Mouse (Mus musculus): ENCODE measurements around the gene Slc4a2. TPM values are rescaled to one million over a fixed set of nuclear protein-coding genes. Genes with fewer than 3 reads are reported as not detected.

The Slc4a2 gene
- polyA plus RNA-seq, 1 experiment = 42.9 TPM

DNA sequence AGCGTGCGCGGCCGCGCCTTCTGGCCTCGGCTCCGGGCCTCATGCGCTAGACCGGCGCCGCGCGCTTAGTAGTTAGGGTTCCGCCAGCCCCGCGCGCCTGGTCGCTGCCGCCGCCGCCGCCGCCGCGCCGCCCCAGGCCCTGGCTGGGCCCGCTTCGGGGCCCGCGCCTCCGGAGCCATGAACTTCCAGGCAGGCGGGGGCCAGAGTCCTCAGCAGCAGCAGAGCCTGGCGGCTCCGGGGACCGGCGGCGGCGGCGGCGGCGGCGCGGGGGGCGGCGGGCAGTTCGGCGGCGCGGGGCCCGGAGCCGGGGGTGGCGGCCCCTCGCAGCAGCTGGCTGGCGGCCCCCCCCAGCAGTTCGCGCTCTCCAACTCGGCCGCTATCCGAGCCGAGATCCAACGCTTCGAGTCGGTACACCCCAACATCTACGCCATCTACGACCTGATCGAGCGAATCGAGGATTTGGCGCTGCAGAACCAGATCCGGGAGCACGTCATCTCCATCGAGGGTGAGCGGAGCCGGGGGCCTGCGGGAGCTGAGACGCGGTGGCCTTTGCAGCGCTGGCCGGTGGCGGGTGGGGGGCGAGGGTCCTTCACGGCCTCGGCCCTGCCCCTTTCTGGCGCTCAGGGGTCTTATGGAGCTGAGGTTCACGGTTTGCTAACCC lies 28.5 kb downstream of the Slc4a2 start, which contains the start of gene Agap3:
Gene Agap3 (plus strand): TSS at position 148 of the 661 bp plus-strand sequence.
- Histone ChIP-seq H3K4me3 (replicated peaks; ENCODE audit: control insufficient read depth, low read depth, low read length) (peak within 1 kb of the TSS; percentile 71), H3K4me1 (ENCODE audit: control insufficient read depth, insufficient read depth, low read length) (peaks cover 2% of the 10 kb centered on the region), H3K27ac (ENCODE audit: control insufficient read depth, insufficient read depth, low read depth, low read length, poor library complexity) (peak within 1 kb of the TSS; percentile 89)
- WGBS = under 1% methylated on average over 85 of the region's 85 CpGs
- TF ChIP-seq CTCF (IDR thresholded peaks at IDR 0.05; ENCODE audit: control insufficient read depth, insufficient read depth, low read length) = no peak
- TF ChIP-seq POLR2A (IDR thresholded peaks at IDR 0.05; ENCODE audit: borderline replicate concordance, control insufficient read depth, low read depth, low read length) = no peak

GRCm38 (mm10) chr5:24452691-24453233 lies 29.1 kb downstream of the Slc4a2 start:
- Histone ChIP-seq H3K4me3 (replicated peaks; ENCODE audit: control insufficient read depth, low read depth, low read length) (peak overlapping the region; percentile 71), H3K27ac (ENCODE audit: control insufficient read depth, insufficient read depth, low read depth, low read length, poor library complexity) (no peak overlapping the region), H3K4me1 (ENCODE audit: control insufficient read depth, insufficient read depth, low read length) (peaks cover 2% of the 10 kb centered on the region)
- 2% methylated on average over 29 of the region's 29 CpGs for WGBS
- no peak for TF ChIP-seq CTCF (IDR thresholded peaks at IDR 0.05; ENCODE audit: control insufficient read depth, insufficient read depth, low read length)
- no peak for TF ChIP-seq POLR2A (IDR thresholded peaks at IDR 0.05; ENCODE audit: borderline replicate concordance, control insufficient read depth, low read depth, low read length)

DNA sequence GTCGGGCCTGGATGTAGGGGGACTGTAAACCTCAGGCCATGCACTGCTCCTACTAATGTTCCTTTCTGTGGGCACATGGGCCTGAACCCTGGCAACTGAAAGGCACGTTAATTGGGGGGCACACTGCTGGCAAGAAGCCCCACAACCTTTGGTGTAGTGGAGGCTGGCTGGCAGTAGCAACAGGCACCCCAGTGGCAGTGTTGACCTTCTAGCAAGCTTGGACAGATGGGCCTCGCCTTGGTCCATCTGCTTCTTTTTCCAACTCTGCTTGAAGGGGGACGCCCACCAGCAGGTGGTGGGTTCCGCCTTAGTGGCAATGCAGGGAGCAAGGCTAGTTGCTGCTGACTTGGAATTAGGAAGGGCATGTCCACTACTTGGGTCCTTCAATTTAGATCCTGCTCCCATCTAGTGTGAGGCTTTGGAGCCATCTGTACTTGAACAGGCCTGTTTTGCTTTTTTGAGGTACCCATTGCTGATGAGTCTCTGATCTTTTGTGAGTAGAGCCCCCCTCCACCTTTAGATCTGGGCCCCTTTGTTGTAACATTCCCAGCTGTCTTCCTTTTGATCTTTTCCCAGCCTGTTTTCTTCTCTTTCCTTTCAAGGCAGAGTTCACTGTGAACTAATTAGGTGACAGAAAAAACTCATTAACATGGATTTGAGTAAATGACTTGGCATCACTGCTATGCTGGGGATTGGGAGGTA lies 29.8 kb downstream of the Slc4a2 start:
- WGBS = 48% methylated on average over 5 of the region's 5 CpGs
- peak overlapping the region; percentile 71 for H3K4me3 ChIP-seq (replicated peaks; ENCODE audit: control insufficient read depth, low read depth, low read length)
- peaks cover 2% of the 10 kb centered on the region for H3K4me1 ChIP-seq (ENCODE audit: control insufficient read depth, insufficient read depth, low read length)
- H3K27ac ChIP-seq (ENCODE audit: control insufficient read depth, insufficient read depth, low read depth, low read length, poor library complexity) = no peak overlapping the region
- no peak for TF ChIP-seq POLR2A (IDR thresholded peaks at IDR 0.05; ENCODE audit: borderline replicate concordance, control insufficient read depth, low read depth, low read length)
- TF ChIP-seq CTCF (IDR thresholded peaks at IDR 0.05; ENCODE audit: control insufficient read depth, insufficient read depth, low read length) = no peak

GRCm38 (mm10) chr5:24453985-24454303 lies 30.3 kb downstream of the Slc4a2 start:
- Histone ChIP-seq H3K4me3 (replicated peaks; ENCODE audit: control insufficient read depth, low read depth, low read length) (no peak overlapping the region), H3K27ac (ENCODE audit: control insufficient read depth, insufficient read depth, low read depth, low read length, poor library complexity) (no peak overlapping the region), H3K4me1 (ENCODE audit: control insufficient read depth, insufficient read depth, low read length) (peaks cover 2% of the 10 kb centered on the region)
- TF ChIP-seq CTCF (IDR thresholded peaks at IDR 0.05; ENCODE audit: control insufficient read depth, insufficient read depth, low read length) (no peak), POLR2A (IDR thresholded peaks at IDR 0.05; ENCODE audit: borderline replicate concordance, control insufficient read depth, low read depth, low read length) (no peak)
- 25% methylated on average over 2 of the region's 2 CpGs for WGBS

DNA sequence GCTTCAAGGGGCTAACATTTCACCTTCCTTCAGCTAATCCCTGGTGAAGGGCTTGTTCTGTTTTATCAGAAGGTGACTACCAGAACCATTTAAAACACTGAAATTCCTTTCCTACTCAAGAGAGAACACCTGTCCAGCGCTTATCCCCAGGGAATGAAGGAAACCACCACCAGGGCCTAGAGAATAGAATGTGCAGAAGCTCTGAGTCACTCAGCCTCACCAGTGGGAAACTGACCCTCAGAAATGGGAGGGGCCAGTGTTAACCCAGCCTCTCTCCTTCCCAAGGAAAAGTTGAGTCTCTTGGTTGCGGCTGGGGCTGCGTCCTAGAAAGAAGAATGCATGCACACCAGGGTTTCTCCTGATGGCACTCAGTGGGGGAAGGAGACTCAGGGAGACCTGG lies 31.4 kb downstream of the Slc4a2 start:
- no peak for TF ChIP-seq POLR2A (IDR thresholded peaks at IDR 0.05; ENCODE audit: borderline replicate concordance, control insufficient read depth, low read depth, low read length)
- TF ChIP-seq CTCF (IDR thresholded peaks at IDR 0.05; ENCODE audit: control insufficient read depth, insufficient read depth, low read length) = no peak
- WGBS = 92% methylated on average over 3 of the region's 3 CpGs
- H3K27ac ChIP-seq (ENCODE audit: control insufficient read depth, insufficient read depth, low read depth, low read length, poor library complexity) = no peak overlapping the region
- H3K4me1 ChIP-seq (ENCODE audit: control insufficient read depth, insufficient read depth, low read length) = peaks cover 2% of the 10 kb centered on the region
- H3K4me3 ChIP-seq (replicated peaks; ENCODE audit: control insufficient read depth, low read depth, low read length) = no peak overlapping the region

DNA sequence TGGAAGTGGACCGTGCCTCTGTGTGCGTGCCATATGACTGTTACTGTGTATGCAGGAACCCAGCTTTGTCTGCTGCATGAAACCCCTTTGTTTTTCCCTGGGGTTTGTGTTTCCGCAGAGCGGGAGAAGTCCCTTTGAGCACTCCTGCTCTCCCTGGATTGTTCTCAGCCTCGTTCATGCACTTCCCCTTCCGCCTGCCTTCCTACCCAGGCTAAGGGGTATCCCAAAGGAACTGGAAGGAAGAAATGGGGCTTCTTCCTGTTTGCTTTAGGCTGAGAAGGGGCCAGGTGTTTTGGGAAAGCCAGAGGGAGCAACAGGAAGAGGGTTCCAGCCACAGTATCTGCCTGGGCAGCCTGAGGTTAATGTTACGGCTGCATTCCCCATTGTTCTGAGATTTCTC lies 32.0 kb downstream of the Slc4a2 start:
- Histone ChIP-seq H3K27ac (ENCODE audit: control insufficient read depth, insufficient read depth, low read depth, low read length, poor library complexity) (no peak overlapping the region), H3K4me1 (ENCODE audit: control insufficient read depth, insufficient read depth, low read length) (peaks cover 2% of the 10 kb centered on the region), H3K4me3 (replicated peaks; ENCODE audit: control insufficient read depth, low read depth, low read length) (no peak overlapping the region)
- WGBS = 83% methylated on average over 7 of the region's 7 CpGs
- TF ChIP-seq CTCF (IDR thresholded peaks at IDR 0.05; ENCODE audit: control insufficient read depth, insufficient read depth, low read length) (no peak), POLR2A (IDR thresholded peaks at IDR 0.05; ENCODE audit: borderline replicate concordance, control insufficient read depth, low read depth, low read length) (no peak)

- no peak for TF ChIP-seq CTCF (IDR thresholded peaks at IDR 0.05; ENCODE audit: control insufficient read depth, insufficient read depth, low read length)
- no peak for TF ChIP-seq POLR2A (IDR thresholded peaks at IDR 0.05; ENCODE audit: borderline replicate concordance, control insufficient read depth, low read depth, low read length)
- WGBS = 89% methylated on average over 12 of the region's 12 CpGs
- Histone ChIP-seq H3K27ac (ENCODE audit: control insufficient read depth, insufficient read depth, low read depth, low read length, poor library complexity) (no peak overlapping the region), H3K4me1 (ENCODE audit: control insufficient read depth, insufficient read depth, low read length) (no peaks in the 10 kb centered on the region), H3K4me3 (replicated peaks; ENCODE audit: control insufficient read depth, low read depth, low read length) (no peak overlapping the region)
These were observed 43.1 kb downstream of the Slc4a2 start for GRCm38 (mm10) chr5:24466762-24467161.

GRCm38 (mm10) chr5:24470600-24470999 lies 47.0 kb downstream of the Slc4a2 start:
- Histone ChIP-seq H3K4me3 (replicated peaks; ENCODE audit: control insufficient read depth, low read depth, low read length) (no peak overlapping the region), H3K4me1 (ENCODE audit: control insufficient read depth, insufficient read depth, low read length) (no peaks in the 10 kb centered on the region), H3K27ac (ENCODE audit: control insufficient read depth, insufficient read depth, low read depth, low read length, poor library complexity) (no peak overlapping the region)
- WGBS = 17% methylated on average over 5 of the region's 5 CpGs
- TF ChIP-seq POLR2A (IDR thresholded peaks at IDR 0.05; ENCODE audit: borderline replicate concordance, control insufficient read depth, low read depth, low read length) = no peak
- TF ChIP-seq CTCF (IDR thresholded peaks at IDR 0.05; ENCODE audit: control insufficient read depth, insufficient read depth, low read length) = peak; percentile 98

Measured in bone marrow, adult 2 months (tissue).